Mouse (Mus musculus) thymus, adult 2 months (tissue): ENCODE data around the gene Tmem274. TPM values are rescaled to one million over a fixed set of nuclear protein-coding genes. Genes with fewer than 3 reads are reported as not detected.

Source experiments
- DNase-seq: peaks from one replicate; pipeline ENCODE4 v3.0.0; 2021
- H3K27ac ChIP-seq: fragments of 200-500 bp; 2 replicates; pipeline ENCODE4 v1.5.1; 2012; ENCODE audit warnings: low read length, control low read depth; ENCODE audit not compliant: control insufficient read depth, insufficient read depth
- H3K27me3 ChIP-seq: fragments of 200-500 bp; 2 replicates; pipeline ENCODE4 v1.6.1; 2012; ENCODE audit warnings: mild to moderate bottlenecking, low read length, moderate library complexity, mixed read lengths; ENCODE audit not compliant: control insufficient read depth, insufficient read depth
- H3K36me3 ChIP-seq: fragments of 200-500 bp; 2 replicates; pipeline ENCODE4 v1.6.1; 2012; ENCODE audit warnings: mild to moderate bottlenecking, low read length, moderate library complexity; ENCODE audit not compliant: control insufficient read depth, insufficient read depth
- H3K4me1 ChIP-seq: fragments of 200-500 bp; replicated peaks from 2 replicates; pipeline ENCODE4 v1.6.1; 2012; ENCODE audit warnings: low read length; ENCODE audit not compliant: control insufficient read depth, insufficient read depth
- H3K4me3 ChIP-seq: fragments of 200-500 bp; 2 replicates; pipeline ENCODE4 v1.5.1; 2012; ENCODE audit warnings: mild to moderate bottlenecking, low read length, control low read depth, moderate library complexity; ENCODE audit not compliant: control insufficient read depth, insufficient read depth
- CTCF ChIP-seq: fragments of 200-500 bp; IDR thresholded peaks from 2 replicates; pipeline ENCODE4 v1.5.1; 2012; ENCODE audit warnings: mild to moderate bottlenecking, control low read depth, low read length, moderate library complexity, borderline replicate concordance; ENCODE audit not compliant: control insufficient read depth, poor library complexity, insufficient read depth; ENCODE audit errors: extremely low read depth
- POLR2A ChIP-seq: fragments of 200-500 bp; IDR thresholded peaks from 2 replicates; pipeline ENCODE4 v1.6.1; 2012; ENCODE audit warnings: mild to moderate bottlenecking, low read length, control low read depth, moderate library complexity; ENCODE audit not compliant: control insufficient read depth, poor library complexity, insufficient read depth; ENCODE audit errors: extremely low read depth
- WGBS: fragments of 180-500 bp; shearing (Covaris S2); methylation state at CpG from one replicate; pipeline ENCODE4 v1.1.7; 2018; 5-methylcytosine and 5-hydroxymethylcytosine counted together
- polyA plus RNA-seq: library from polyadenylated mRNA; depleted of rRNA; stranded (reverse); fragments of >200 nt; gene quantifications from 2 replicates; pipeline ENCODE4 v1.2.3, GENCODE M21; 2012; rRNA removed

Tmem274 gene
- polyA plus RNA-seq, 1 experiment, result not detected

GRCm38 (mm10) chr4:149527621-149528354 is 50.6 kb downstream of the Tmem274 start:
- no peak for DNase-seq
- no peak overlapping the region for H3K27ac ChIP-seq
- no peaks in the 10 kb centered on the region for H3K4me1 ChIP-seq
- TF ChIP-seq CTCF, result no peak
- TF ChIP-seq POLR2A, result no peak
- no peak overlapping the region for H3K4me3 ChIP-seq
- WGBS, result 88% methylated on average over 15 of the region's 15 CpGs
- no peaks in the 10 kb centered on the region for H3K36me3 ChIP-seq
- H3K27me3 ChIP-seq, result no peaks in the 10 kb centered on the region

GRCm38 (mm10) chr4:149529691-149530090 is 52.5 kb downstream of the Tmem274 start:
- H3K4me1 ChIP-seq, result no peaks in the 10 kb centered on the region
- no peak overlapping the region for H3K27ac ChIP-seq
- no peak overlapping the region for H3K4me3 ChIP-seq
- no peaks in the 10 kb centered on the region for H3K36me3 ChIP-seq
- 88% methylated on average over 6 of the region's 6 CpGs for WGBS
- H3K27me3 ChIP-seq, result no peaks in the 10 kb centered on the region
- TF ChIP-seq CTCF (no peak), POLR2A (no peak)
- no peak for DNase-seq

Other genes with a start within 250 kb of the Tmem274 start
- 21.5 and 23.9 TPM in 2 replicates for gene Kif1b, start 169.7 kb upstream of the Tmem274 start, polyA plus RNA-seq
- 110 and 148 TPM in 2 replicates for gene Ube4b, start 50.6 kb upstream of the Tmem274 start, polyA plus RNA-seq
- gene Rbp7, start 22.4 kb upstream of the Tmem274 start, polyA plus RNA-seq, result 0.59 and 1.2 TPM in 2 replicates
- 21.6 and 22.9 TPM in 2 replicates for gene Nmnat1, start 7.8 kb downstream of the Tmem274 start, polyA plus RNA-seq
- 29.0 and 30.3 TPM in 2 replicates for gene Lzic, start 7.9 kb downstream of the Tmem274 start, polyA plus RNA-seq
- gene Ctnnbip1, start 40.9 kb downstream of the Tmem274 start, polyA plus RNA-seq, result 13.2 and 17.9 TPM in 2 replicates
- gene Clstn1, start 109.1 kb downstream of the Tmem274 start, polyA plus RNA-seq, result 21.6 and 24.5 TPM in 2 replicates
- 106 and 120 TPM in 2 replicates for gene Pik3cd, start 225.2 kb downstream of the Tmem274 start, polyA plus RNA-seq